Mouse (Mus musculus): Measurements from ENCODE around the gene Mob4.

GRCm38 (mm10) chr1:55179917-55180566 lies 49.0 kb downstream of the Mob4 start:
- TF ChIP-seq CTCF (IDR thresholded peaks at IDR 0.05; ENCODE audit: low read depth) (peak; percentile 41), EP300 (IDR thresholded peaks at IDR 0.05; ENCODE audit: low read depth) (no peak)
